Mouse (Mus musculus) forebrain, embryonic 12.5 days (tissue): ENCODE data around the gene Rpsa. TPM values are rescaled to one million over a fixed set of nuclear protein-coding genes. Genes with fewer than 3 reads are reported as not detected.

Experiments
- ATAC-seq: fragments of 200-750 bp; cut with Nextera tagmentation; 2 replicates; pipeline ENCODE4 v1.8.0; 2017; ENCODE audit warnings: moderate TSS enrichment; ENCODE audit not compliant: low FRiP score
- H3K27ac ChIP-seq: fragments of 300-500 bp; sonication (generic); 2 replicates; pipeline ENCODE4 v1.5.1; 2016; ENCODE audit warnings: mild to moderate bottlenecking
- H3K27me3 ChIP-seq: fragments of 300-500 bp; sonication (generic); 2 replicates; pipeline ENCODE4 v1.6.1; 2016; ENCODE audit warnings: mild to moderate bottlenecking
- H3K36me3 ChIP-seq: fragments of 300-500 bp; sonication (generic); replicated peaks from 2 replicates; pipeline ENCODE4 v1.6.1; 2016; ENCODE audit warnings: mild to moderate bottlenecking
- H3K4me1 ChIP-seq: fragments of 300-500 bp; sonication (generic); 2 replicates; pipeline ENCODE4 v1.6.1; 2016
- H3K4me2 ChIP-seq: fragments of 300-500 bp; sonication (generic); 2 replicates; pipeline ENCODE4 v1.6.1; 2016; ENCODE audit warnings: mild to moderate bottlenecking, moderate library complexity
- H3K4me3 ChIP-seq: fragments of 300-500 bp; sonication (generic); replicated peaks from 2 replicates; pipeline ENCODE4 v1.5.1; 2016; ENCODE audit warnings: mild to moderate bottlenecking
- H3K9ac ChIP-seq: fragments of 300-500 bp; sonication (generic); 2 replicates; pipeline ENCODE4 v1.6.1; 2016; ENCODE audit warnings: mild to moderate bottlenecking
- H3K9me3 ChIP-seq: fragments of 300-500 bp; sonication (generic); 2 replicates; pipeline ENCODE4 v1.6.1; 2016
- WGBS: fragments of 180-500 bp; shearing (Covaris S2); methylation state at CpG from one replicate; pipeline ENCODE4 v1.1.7; 2016; 5-methylcytosine and 5-hydroxymethylcytosine counted together
- polyA plus RNA-seq: library from polyadenylated mRNA; unstranded; fragments of >200 nt; fragmentation: Nextera tagmentation; extraction: Ambion mirVana; gene quantifications from 2 replicates; pipeline ENCODE4 v1.2.1, GENCODE M21; 2016

The Rpsa gene
- polyA plus RNA-seq: 997 and 1,048 TPM in 2 replicates

- WGBS: under 1% methylated on average over 59 of the region's 72 CpGs
- Histone ChIP-seq H3K9ac (peak within 1 kb of the TSS; percentile 99), H3K4me1 (peaks cover 16% of the 10 kb centered on the region), H3K27me3 (no peaks in the 10 kb centered on the region), H3K9me3 (no peaks in the 10 kb centered on the region), H3K27ac (peak within 1 kb of the TSS; percentile 75), H3K4me2 (peak within 1 kb of the TSS; percentile 64), H3K36me3 (peaks cover 58% of the 10 kb centered on the region), H3K4me3 (peak within 1 kb of the TSS; percentile 96)
- ATAC-seq: peak; percentile 97
Measured at GRCm38 (mm10) chr9:120127538-120128251, at the start of gene Rpsa. TSS of gene Rpsa (plus strand) at chr9:120127689.

GRCm38 (mm10) chr9:120078241-120078640 lies 49.2 kb upstream of the Rpsa start:
- no peaks in the 10 kb centered on the region for H3K4me1 ChIP-seq
- no peaks in the 10 kb centered on the region for H3K27me3 ChIP-seq
- H3K4me2 ChIP-seq: no peak overlapping the region
- H3K9me3 ChIP-seq: no peaks in the 10 kb centered on the region
- no peak overlapping the region for H3K4me3 ChIP-seq
- H3K27ac ChIP-seq: no peak overlapping the region
- H3K36me3 ChIP-seq: no peaks in the 10 kb centered on the region
- WGBS: 85% methylated on average over 3 of the region's 3 CpGs
- no peak for ATAC-seq
- no peak overlapping the region for H3K9ac ChIP-seq

- Histone ChIP-seq H3K4me2 (no peak overlapping the region), H3K4me1 (no peaks in the 10 kb centered on the region), H3K36me3 (no peaks in the 10 kb centered on the region), H3K9me3 (no peaks in the 10 kb centered on the region), H3K27ac (no peak overlapping the region), H3K27me3 (no peaks in the 10 kb centered on the region), H3K4me3 (no peak overlapping the region), H3K9ac (no peak overlapping the region)
- 79% methylated on average over 7 of the region's 7 CpGs for WGBS
- no peak for ATAC-seq
Measured at GRCm38 (mm10) chr9:120079901-120080300, 47.6 kb upstream of the Rpsa start.

GRCm38 (mm10) chr9:120080546-120081108 lies 46.9 kb upstream of the Rpsa start:
- Histone ChIP-seq H3K27me3 (no peaks in the 10 kb centered on the region), H3K36me3 (no peaks in the 10 kb centered on the region), H3K27ac (no peak overlapping the region), H3K4me1 (no peaks in the 10 kb centered on the region), H3K4me2 (no peak overlapping the region), H3K9me3 (no peaks in the 10 kb centered on the region), H3K4me3 (no peak overlapping the region), H3K9ac (no peak overlapping the region)
- ATAC-seq: no peak
- WGBS: 86% methylated on average over 8 of the region's 8 CpGs

- H3K36me3 ChIP-seq: no peaks in the 10 kb centered on the region
- H3K4me2 ChIP-seq: no peak overlapping the region
- 73% methylated on average over 6 of the region's 6 CpGs for WGBS
- H3K27me3 ChIP-seq: no peaks in the 10 kb centered on the region
- no peak for ATAC-seq
- no peaks in the 10 kb centered on the region for H3K4me1 ChIP-seq
- H3K9me3 ChIP-seq: no peaks in the 10 kb centered on the region
- H3K4me3 ChIP-seq: no peak overlapping the region
- no peak overlapping the region for H3K27ac ChIP-seq
- H3K9ac ChIP-seq: no peak overlapping the region
Measured at GRCm38 (mm10) chr9:120081247-120081646, 46.2 kb upstream of the Rpsa start.

GRCm38 (mm10) chr9:120081967-120082366 lies 45.5 kb upstream of the Rpsa start:
- no peaks in the 10 kb centered on the region for H3K36me3 ChIP-seq
- no peak overlapping the region for H3K9ac ChIP-seq
- no peak for ATAC-seq
- H3K4me2 ChIP-seq: no peak overlapping the region
- H3K4me3 ChIP-seq: no peak overlapping the region
- H3K27ac ChIP-seq: no peak overlapping the region
- no peaks in the 10 kb centered on the region for H3K9me3 ChIP-seq
- H3K4me1 ChIP-seq: no peaks in the 10 kb centered on the region
- WGBS: 89% methylated on average over 5 of the region's 5 CpGs
- no peaks in the 10 kb centered on the region for H3K27me3 ChIP-seq

- H3K4me1 ChIP-seq: no peaks in the 10 kb centered on the region
- no peaks in the 10 kb centered on the region for H3K27me3 ChIP-seq
- no peak overlapping the region for H3K4me2 ChIP-seq
- no peaks in the 10 kb centered on the region for H3K9me3 ChIP-seq
- H3K27ac ChIP-seq: no peak overlapping the region
- ATAC-seq: no peak
- H3K36me3 ChIP-seq: no peaks in the 10 kb centered on the region
- WGBS: 74% methylated on average over 4 of the region's 4 CpGs
- no peak overlapping the region for H3K4me3 ChIP-seq
- no peak overlapping the region for H3K9ac ChIP-seq
Measured at GRCm38 (mm10) chr9:120082691-120083090, 44.8 kb upstream of the Rpsa start.

GRCm38 (mm10) chr9:120083158-120083894 lies 44.2 kb upstream of the Rpsa start:
- 85% methylated on average over 18 of the region's 18 CpGs for WGBS
- no peaks in the 10 kb centered on the region for H3K4me1 ChIP-seq

GRCm38 (mm10) chr9:120084406-120084805 lies 43.1 kb upstream of the Rpsa start:
- no peaks in the 10 kb centered on the region for H3K27me3 ChIP-seq
- H3K4me2 ChIP-seq: no peak overlapping the region
- H3K4me3 ChIP-seq: no peak overlapping the region
- H3K27ac ChIP-seq: no peak overlapping the region
- H3K9ac ChIP-seq: no peak overlapping the region
- no peaks in the 10 kb centered on the region for H3K4me1 ChIP-seq
- WGBS: 88% methylated on average over 9 of the region's 9 CpGs
- no peaks in the 10 kb centered on the region for H3K36me3 ChIP-seq
- no peak for ATAC-seq
- H3K9me3 ChIP-seq: no peaks in the 10 kb centered on the region

More at GRCm38 (mm10) chr9:120083158-120083894, 44.2 kb upstream of the Rpsa start:
- no peak for ATAC-seq
- H3K27ac ChIP-seq: no peak overlapping the region
- H3K4me2 ChIP-seq: no peak overlapping the region
- no peaks in the 10 kb centered on the region for H3K9me3 ChIP-seq
- no peak overlapping the region for H3K9ac ChIP-seq
- H3K36me3 ChIP-seq: no peaks in the 10 kb centered on the region
- no peaks in the 10 kb centered on the region for H3K27me3 ChIP-seq
- no peak overlapping the region for H3K4me3 ChIP-seq

- H3K9ac ChIP-seq: no peak overlapping the region
- no peaks in the 10 kb centered on the region for H3K4me1 ChIP-seq
- H3K9me3 ChIP-seq: no peaks in the 10 kb centered on the region
- H3K27ac ChIP-seq: no peak overlapping the region
- WGBS: 87% methylated on average over 7 of the region's 7 CpGs
- H3K4me3 ChIP-seq: no peak overlapping the region
- no peak overlapping the region for H3K4me2 ChIP-seq
- ATAC-seq: no peak
- H3K36me3 ChIP-seq: no peaks in the 10 kb centered on the region
- no peaks in the 10 kb centered on the region for H3K27me3 ChIP-seq
Measured at GRCm38 (mm10) chr9:120089125-120089524, 38.4 kb upstream of the Rpsa start.

GRCm38 (mm10) chr9:120091086-120091485 lies 36.4 kb upstream of the Rpsa start:
- Histone ChIP-seq H3K9ac (no peak overlapping the region; the same call in 1 of the 2 replicates), H3K9me3 (no peaks in the 10 kb centered on the region), H3K4me2 (no peak overlapping the region), H3K4me1 (no peaks in the 10 kb centered on the region), H3K4me3 (no peak overlapping the region), H3K36me3 (no peaks in the 10 kb centered on the region), H3K27ac (no peak overlapping the region), H3K27me3 (no peaks in the 10 kb centered on the region)
- WGBS: 87% methylated on average over 10 of the region's 10 CpGs
- no peak for ATAC-seq

- H3K4me3 ChIP-seq: no peak within 1 kb of the TSS
- WGBS: 75% methylated on average over 5 of the region's 5 CpGs
- H3K9me3 ChIP-seq: no peaks in the 10 kb centered on the region
- H3K27ac ChIP-seq: no peak within 1 kb of the TSS
- no peak within 1 kb of the TSS; the same call in 1 of the 2 replicates for H3K9ac ChIP-seq
- no peaks in the 10 kb centered on the region for H3K36me3 ChIP-seq
- H3K27me3 ChIP-seq: no peaks in the 10 kb centered on the region
- no peak within 1 kb of the TSS for H3K4me2 ChIP-seq
- no peak for ATAC-seq
- H3K4me1 ChIP-seq: no peaks in the 10 kb centered on the region
Measured at GRCm38 (mm10) chr9:120091696-120092238, 35.7 kb upstream of the Rpsa start, which contains the start of gene Ccr8. TSS of gene Ccr8 (plus strand) at chr9:120092114.
